Mouse (Mus musculus): ENCODE results near the gene Leng1. TPM values are rescaled to one million over a fixed set of nuclear protein-coding genes. Genes with fewer than 3 reads are reported as not detected.
A peak's percentile ranks its signal among the peaks of the same experiment; 100 is the strongest.

Leng1 gene
- total RNA-seq, 2 experiments from 2014 or later: 5.4 to 6.1 TPM

- peak within 1 kb of the TSS; percentile 90 for H3K4me3 ChIP-seq
- intact Hi-C loops (cut with DNase I): loop anchor here (1.0 kb wide), 1 partner anchor 12 kb away; the partner anchor contains the start of genes Prpf31 and Tfpt
These were observed 48.2 kb downstream of the Leng1 start, which contains the start of gene Ndufa3 for GRCm38 (mm10) chr7:3617242-3617995. Gene Ndufa3 (plus strand): TSS chr7:3617373.

GRCm38 (mm10) chr7:3616389-3617241 lies 49.0 kb downstream of the Leng1 start:
- Histone ChIP-seq H3K27ac (no peak overlapping the region), H3K4me3 (peak overlapping the region; percentile 90)
- DNase-seq (ENCODE audit: extremely low spot score in 1 of 2, low spot score in 2 of 2): peak; percentile 33 to 41
- intact Hi-C loops (cut with DNase I): loop anchor here (1.0 kb wide), 1 partner anchor 13 kb away; the partner anchor contains the start of genes Prpf31 and Tfpt
- TF ChIP-seq CTCF (IDR thresholded peaks at IDR 0.05): peak; percentile 65

More at GRCm38 (mm10) chr7:3617242-3617995, 48.2 kb downstream of the Leng1 start, which contains the start of gene Ndufa3:
- H3K27ac ChIP-seq: peak within 1 kb of the TSS; percentile 90
- TF ChIP-seq CTCF (IDR thresholded peaks at IDR 0.05): no peak
- DNase-seq (ENCODE audit: extremely low spot score in 1 of 2, low spot score in 2 of 2): peak; percentile 83 to 89

GRCm38 (mm10) chr7:3616057-3616388 lies 49.6 kb downstream of the Leng1 start, which contains the start of gene Oscar:
Gene Oscar (minus strand): TSS chr7:3616157.
- Histone ChIP-seq H3K27ac (no peak within 1 kb of the TSS), H3K4me3 (peak within 1 kb of the TSS; percentile 90)
- TF ChIP-seq CTCF (IDR thresholded peaks at IDR 0.05): no peak
- DNase-seq (ENCODE audit: extremely low spot score in 1 of 2, low spot score in 2 of 2): no peak
- intact Hi-C loops (cut with DNase I): no loop called here

GRCm38 (mm10) chr7:3614021-3614420 lies 51.6 kb downstream of the Leng1 start:
- no peak for DNase-seq (ENCODE audit: extremely low spot score in 1 of 2, low spot score in 2 of 2)
- intact Hi-C loops (cut with DNase I): no loop called here
- no peak overlapping the region for H3K4me3 ChIP-seq
- TF ChIP-seq CTCF (IDR thresholded peaks at IDR 0.05): no peak
- H3K27ac ChIP-seq: no peak overlapping the region

- H3K27ac ChIP-seq: no peak overlapping the region
- H3K4me3 ChIP-seq: no peak overlapping the region
- TF ChIP-seq CTCF (IDR thresholded peaks at IDR 0.05): no peak
- DNase-seq (ENCODE audit: extremely low spot score in 1 of 2, low spot score in 2 of 2): no peak
- intact Hi-C loops (cut with DNase I): no loop called here
These were observed 54.6 kb downstream of the Leng1 start for GRCm38 (mm10) chr7:3611006-3611405.

GRCm38 (mm10) chr7:3610437-3610836 lies 55.2 kb downstream of the Leng1 start:
- no peak for DNase-seq (ENCODE audit: extremely low spot score in 1 of 2, low spot score in 2 of 2)
- TF ChIP-seq CTCF (IDR thresholded peaks at IDR 0.05): no peak
- intact Hi-C loops (cut with DNase I): no loop called here

More at GRCm38 (mm10) chr7:3610437-3610836, 55.2 kb downstream of the Leng1 start:
- Histone ChIP-seq H3K27ac (no peak overlapping the region), H3K4me3 (no peak overlapping the region)

Small RNA genes lying within 50 kb of the gene (microRNA-seq; reads per million reads assigned to microRNA genes)
- 6.1 to 7.6 reads per million in 2 experiments for gene Mir3572

Other genes starting within 250 kb of the Leng1 start
- 1 to 10 TPM; 1.2 TPM for gene Cacng6, start 241.6 kb downstream of the Leng1 start, total RNA-seq (2021)
- under 1 TPM in 1 of 2 experiments, not detected in 1; 0.28 TPM for gene Tarm1, start 163.2 kb downstream of the Leng1 start, total RNA-seq (2021)
- 1 to 10 TPM in 1 of 2 experiments, under 1 TPM in 1; 0.93 to 1.4 TPM for gene Oscar, start 49.7 kb downstream of the Leng1 start, total RNA-seq (2021)
- gene Ndufa3, start 48.5 kb downstream of the Leng1 start, total RNA-seq (2021): 100 to 1,000 TPM; 490 to 497 TPM
- 10 to 100 TPM; 34.7 to 41.0 TPM for gene Tfpt, start 35.9 kb downstream of the Leng1 start, total RNA-seq (2021)
- 10 to 100 TPM; 47.1 to 56.9 TPM for gene Prpf31, start 35.9 kb downstream of the Leng1 start, total RNA-seq (2021)
- 10 to 100 TPM; 52.4 to 54.3 TPM for gene Cnot3, start 20.6 kb downstream of the Leng1 start, total RNA-seq (2021)
- gene Tmc4, start 11.7 kb upstream of the Leng1 start, total RNA-seq (2021): 10 to 100 TPM in 1 of 2 experiments, 1 to 10 TPM in 1; 7.4 to 14.6 TPM
- 10 to 100 TPM; 77.0 to 79.0 TPM for gene Tsen34, start 27.0 kb upstream of the Leng1 start, total RNA-seq (2021)
- gene Mboat7, start 27.7 kb upstream of the Leng1 start, total RNA-seq (2021): 100 to 1,000 TPM; 235 to 238 TPM
- gene Rps9, start 38.2 kb upstream of the Leng1 start, total RNA-seq (2021): 100 to 1,000 TPM; 325 to 326 TPM
- under 1 TPM; 0.16 to 0.25 TPM for gene Pirb, start 54.6 kb upstream of the Leng1 start, total RNA-seq (2021)
- gene Gm15448, start 159.8 kb upstream of the Leng1 start, total RNA-seq (2021): not detected
- gene Pira2, start 179.2 kb upstream of the Leng1 start, total RNA-seq (2021): not detected
- gene Gm14548, start 232.3 kb upstream of the Leng1 start, total RNA-seq (2021): not detected
- gene Lilra6, start 249.7 kb upstream of the Leng1 start, total RNA-seq (2021): not detected

Measured in left cerebral cortex, adult 2 months (tissue).